Mouse (Mus musculus) lung, adult 2 months (tissue): ENCODE measurements around the gene Acvr2b.

Experiments
- CTCF ChIP-seq: fragments of 200-500 bp; IDR thresholded peaks from 2 replicates; pipeline ENCODE4 v1.5.1; 2011; ENCODE audit warnings: mild to moderate bottlenecking, low read length, control low read depth; ENCODE audit not compliant: insufficient read depth
- POLR2A ChIP-seq: fragments of 200-500 bp; IDR thresholded peaks from 2 replicates; pipeline ENCODE4 v1.6.1; 2011; ENCODE audit warnings: low read depth, mild to moderate bottlenecking, control low read depth, low read length, borderline replicate concordance; ENCODE audit errors: extremely low read depth

DNA sequence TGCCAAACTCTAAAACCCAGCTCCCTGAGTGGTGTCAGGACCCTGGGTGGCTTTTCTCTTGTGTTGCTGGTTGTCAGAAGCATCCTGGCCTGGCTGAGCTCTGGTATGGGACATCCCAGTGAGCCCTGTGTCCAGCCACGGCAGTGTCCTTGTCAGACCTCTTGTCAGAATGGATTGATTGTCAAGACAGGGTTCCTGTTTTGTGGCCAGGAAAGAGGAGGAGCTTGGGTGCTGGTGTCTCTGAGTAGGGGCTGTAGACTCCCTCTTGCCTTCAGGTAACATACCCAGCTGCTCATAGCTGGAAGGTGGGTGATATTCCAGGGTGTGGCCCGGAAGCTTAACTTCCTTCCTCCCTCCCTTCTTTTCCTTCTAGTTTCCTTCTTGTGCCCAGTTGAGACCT, 33.9 kb downstream of the Acvr2b start:
- no peak for TF ChIP-seq CTCF
- TF ChIP-seq POLR2A: no peak
